ENCODE assay signal across 10 mouse cellular contexts in the genomic region with DNA sequence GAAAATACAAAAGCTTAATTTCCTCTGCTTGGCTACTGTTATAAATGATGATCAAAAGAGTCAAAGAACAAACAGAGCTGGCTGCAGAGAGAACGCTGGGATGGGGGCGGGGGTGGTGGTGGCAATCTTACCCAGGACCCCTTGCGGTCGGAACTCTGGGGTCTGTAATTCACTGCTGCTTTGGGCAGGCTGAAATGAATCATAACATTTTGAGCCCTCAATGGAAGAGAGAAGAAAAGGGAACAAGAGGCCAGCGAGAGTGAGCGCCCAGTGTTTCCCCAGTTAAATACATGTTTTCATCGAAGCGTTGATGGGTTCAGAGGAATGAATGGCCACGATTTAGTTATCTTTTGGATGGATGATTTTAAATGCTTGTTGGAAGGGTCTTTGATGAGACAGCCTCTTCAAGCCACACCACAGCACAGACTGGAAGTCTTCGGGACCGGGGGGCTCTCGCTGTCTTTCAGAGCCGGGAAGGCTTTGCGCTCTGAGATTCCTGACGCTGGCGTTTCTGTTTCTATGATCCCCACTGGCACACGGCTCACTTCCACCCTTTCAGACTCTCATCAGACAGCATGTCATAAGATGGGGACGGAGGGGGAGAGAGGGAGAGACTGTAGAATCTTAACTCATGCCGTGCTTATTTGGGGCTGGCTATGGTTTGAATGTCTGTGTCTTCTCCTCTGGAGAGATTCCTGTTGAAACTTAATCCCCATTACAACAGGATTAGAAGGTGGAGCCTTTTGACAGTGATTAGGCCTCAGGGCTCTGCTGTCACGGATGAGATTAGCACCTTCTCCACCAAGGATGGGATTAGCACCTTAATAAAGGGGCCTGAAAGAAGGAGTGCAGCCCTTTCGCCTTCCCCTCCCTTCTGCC. TPM values are rescaled to one million over a fixed set of nuclear protein-coding genes. Genes with fewer than 3 reads are reported as not detected.
DNase-seq lines count a peak whose midpoint lies in the region; ATAC-seq and TF ChIP-seq lines count a peak whose summit lies in the region.
"Had no signal": no experiment of that assay in that cellular context is flagged by ENCODE, and none has a peak within 500 bp of the region (broad histone marks: within the 10 kb centered on the region; RNA-seq: fewer than 3 reads in every experiment).

No protein-coding gene starts in this region.

- TF ChIP-seq CTCF in heart, adult 2 months (IDR thresholded peaks at IDR 0.05) = no peak
- TF ChIP-seq CTCF in stomach, postnatal 0 days (IDR thresholded peaks at IDR 0.05; ENCODE audit: low read depth) = no peak

- intact Hi-C loops in heart, adult 2 months (cut with DNase I) = no loop called here

- peak overlapping the region; percentile 32 for H3K4me2 ChIP-seq in stomach, embryonic 14.5 days (replicated peaks; ENCODE audit: low read depth, low read length)
- no peak overlapping the region for H3K4me2 ChIP-seq in stomach, postnatal 0 days (replicated peaks; ENCODE audit: low read depth)
- H3K4me2 ChIP-seq in limb, embryonic 14.5 days (replicated peaks; ENCODE audit: low read depth, low read length, severe bottlenecking) = peak overlapping the region; percentile 51

- peak; percentile 64 for DNase-seq in heart, embryonic 10.5 days (ENCODE audit: low spot score)
- DNase-seq in heart, adult 2 months = no peak
- no peak for DNase-seq in stomach, postnatal 0 days (ENCODE audit: low spot score)
- no peak for DNase-seq in limb, embryonic 14.5 days (ENCODE audit: low spot score)
- DNase-seq in urinary bladder, postnatal 14 days (ENCODE audit: low spot score) = no peak
- DNase-seq in thymus, adult 18-20 months = no peak
- DNase-seq: kidney, adult 8-10 months had no signal

- whole genome bisulfite sequencing in heart, embryonic 10.5 days = 9% methylated on average over 21 of the region's 21 CpGs
- 15% methylated on average over 21 of the region's 21 CpGs for WGBS in heart, adult 2 months
- 11% methylated on average over 21 of the region's 21 CpGs for WGBS in stomach, embryonic 14.5 days
- WGBS in stomach, postnatal 0 days = 13% methylated on average over 21 of the region's 21 CpGs
- 9% methylated on average over 21 of the region's 21 CpGs for WGBS in limb, embryonic 14.5 days

- H3K27ac ChIP-seq in heart, embryonic 10.5 days = peak overlapping the region; percentile 75
- no peak overlapping the region for H3K27ac ChIP-seq in heart, adult 2 months
- H3K27ac ChIP-seq in stomach, embryonic 14.5 days (ENCODE audit: low read length) = no peak overlapping the region
- no peak overlapping the region for H3K27ac ChIP-seq in stomach, postnatal 0 days (replicated peaks)
- no peak overlapping the region for H3K27ac ChIP-seq in limb, embryonic 14.5 days (replicated peaks; ENCODE audit: low read depth, low read length)

- peaks cover 65% of the 10 kb centered on the region for H3K27me3 ChIP-seq in heart, embryonic 10.5 days (ENCODE audit: insufficient read depth, poor library complexity, severe bottlenecking)
- no peaks in the 10 kb centered on the region; the same call in 1 of the 2 replicates for H3K27me3 ChIP-seq in heart, adult 2 months (ENCODE audit: control insufficient read depth, insufficient read depth, low read length)
- H3K27me3 ChIP-seq in stomach, embryonic 14.5 days (ENCODE audit: control insufficient read depth, insufficient read depth, low read length) = no peaks in the 10 kb centered on the region
- H3K27me3 ChIP-seq in stomach, postnatal 0 days (ENCODE audit: control insufficient read depth, insufficient read depth, low read length) = no peaks in the 10 kb centered on the region; the same call in 1 of the 2 replicates
- no peaks in the 10 kb centered on the region for H3K27me3 ChIP-seq in limb, embryonic 14.5 days (ENCODE audit: control insufficient read depth, insufficient read depth, low read length)

- H3K36me3 ChIP-seq in heart, embryonic 10.5 days = no peaks in the 10 kb centered on the region
- no peaks in the 10 kb centered on the region for H3K36me3 ChIP-seq in heart, adult 2 months (ENCODE audit: control insufficient read depth, insufficient read depth, low read length)
- no peaks in the 10 kb centered on the region for H3K36me3 ChIP-seq in stomach, embryonic 14.5 days (ENCODE audit: control insufficient read depth, insufficient read depth, low read length)
- no peaks in the 10 kb centered on the region for H3K36me3 ChIP-seq in stomach, postnatal 0 days (ENCODE audit: control insufficient read depth, insufficient read depth, low read length)
- no peaks in the 10 kb centered on the region for H3K36me3 ChIP-seq in limb, embryonic 14.5 days (ENCODE audit: control insufficient read depth, insufficient read depth, low read length)

- no peak for ATAC-seq in stomach, embryonic 14.5 days (ENCODE audit: insufficient number of reproducible peaks, insufficient read depth, low FRiP score, low read depth)
- ATAC-seq in stomach, postnatal 0 days (ENCODE audit: low FRiP score, low TSS enrichment) = no peak
- ATAC-seq in limb, embryonic 14.5 days (ENCODE audit: low FRiP score, low read depth) = no peak
- no peak for ATAC-seq in erythroblast, adult 5-6 weeks (replicated peaks; ENCODE audit: low FRiP score, poor library complexity, severe bottlenecking)

- H3K4me1 ChIP-seq in heart, embryonic 10.5 days = peaks cover 16% of the 10 kb centered on the region
- H3K4me1 ChIP-seq in heart, adult 2 months (ENCODE audit: control insufficient read depth, insufficient read depth, low read length) = no peaks in the 10 kb centered on the region
- H3K4me1 ChIP-seq in stomach, embryonic 14.5 days (ENCODE audit: control insufficient read depth, insufficient read depth, low read length) = 0 out of 2 replicates have a peak, but pooled peaks cover 5% of the 10 kb centered on the region
- H3K4me1 ChIP-seq in stomach, postnatal 0 days (replicated peaks; ENCODE audit: control insufficient read depth, insufficient read depth) = no peaks in the 10 kb centered on the region
- H3K4me1 ChIP-seq in limb, embryonic 14.5 days (ENCODE audit: control insufficient read depth, insufficient read depth, low read length) = peaks cover 7% of the 10 kb centered on the region; the same call in 1 of the 2 replicates

- H3K9me3 ChIP-seq in heart, embryonic 10.5 days = no peaks in the 10 kb centered on the region
- no peaks in the 10 kb centered on the region for H3K9me3 ChIP-seq in stomach, embryonic 14.5 days (ENCODE audit: control insufficient read depth, low read depth, low read length)
- H3K9me3 ChIP-seq in stomach, postnatal 0 days (ENCODE audit: control insufficient read depth, low read length) = no peaks in the 10 kb centered on the region
- no peaks in the 10 kb centered on the region for H3K9me3 ChIP-seq in limb, embryonic 14.5 days (ENCODE audit: control insufficient read depth, low read length)

- peak overlapping the region; percentile 55 for H3K4me3 ChIP-seq in heart, embryonic 10.5 days
- no peak overlapping the region for H3K4me3 ChIP-seq in heart, adult 2 months
- no peak overlapping the region for H3K4me3 ChIP-seq in stomach, embryonic 14.5 days (ENCODE audit: low read depth, low read length)
- H3K4me3 ChIP-seq in stomach, postnatal 0 days (ENCODE audit: low read depth, low read length) = no peak overlapping the region
- peak overlapping the region; percentile 23 for H3K4me3 ChIP-seq in limb, embryonic 14.5 days (replicated peaks; ENCODE audit: low read length)

- no peak overlapping the region for H3K9ac ChIP-seq in heart, adult 2 months (ENCODE audit: low read depth, low read length)
- H3K9ac ChIP-seq in stomach, embryonic 14.5 days (replicated peaks; ENCODE audit: low read depth, low read length) = 0 out of 2 replicates have a peak overlapping the region, but pooled peaks have one; percentile 14
- no peak overlapping the region for H3K9ac ChIP-seq in stomach, postnatal 0 days (ENCODE audit: low read length)
- H3K9ac ChIP-seq in limb, embryonic 14.5 days (ENCODE audit: low read depth, low read length, severe bottlenecking) = peak overlapping the region; percentile 47

- TF ChIP-seq EP300 in heart, adult 2 months (IDR thresholded peaks at IDR 0.05; ENCODE audit: insufficient read depth, low read depth, low read length) = no peak
- no peak for TF ChIP-seq EP300 in stomach, postnatal 0 days (optimal IDR thresholded peaks at IDR 0.05)

- TF ChIP-seq POLR2A in heart, adult 2 months (IDR thresholded peaks at IDR 0.05; ENCODE audit: insufficient read depth, low read depth, low read length) = no peak
- no peak for TF ChIP-seq POLR2A in limb, embryonic 14.5 days (IDR thresholded peaks at IDR 0.05; ENCODE audit: borderline replicate concordance, extremely low read depth, insufficient read depth, insufficient read length)

- H3K79me2 ChIP-seq in heart, adult 2 months (replicated peaks; ENCODE audit: control insufficient read depth, insufficient read depth, low read length) = no peaks in the 10 kb centered on the region

RNA-seq across cellular contexts. Expression of a gene that starts 17.8 kb away (rescaled TPM):
- polyA plus RNA-seq in heart, embryonic 10.5 days (2016; fragmentation: Nextera tagmentation; extraction: Ambion mirVana) = 15.3 and 27.4 TPM in 2 replicates
- under 1 TPM; 0.30 to 0.94 TPM for total RNA-seq in heart, adult 2 months (2021)
- polyA plus RNA-seq in heart, adult 2 months (2012; rRNA removed) = 0.23 and 0.31 TPM in 2 replicates
- 1.9 and 2.4 TPM in 2 replicates for polyA plus RNA-seq in stomach, embryonic 14.5 days (2014; fragmentation: Nextera tagmentation; extraction: Ambion mirVana)
- polyA plus RNA-seq in stomach, postnatal 0 days (2015; fragmentation: Nextera tagmentation; extraction: Ambion mirVana) = 2.0 and 2.3 TPM in 2 replicates
- polyA plus RNA-seq in limb, embryonic 14.5 days (2012; rRNA removed) = 17.5 and 18.2 TPM in 2 replicates
- polyA plus RNA-seq in limb, embryonic 14.5 days (2014; fragmentation: Nextera tagmentation; extraction: Ambion mirVana) = 19.4 and 28.3 TPM in 2 replicates
- total RNA-seq in erythroblast, adult 5-6 weeks (2015; ENCODE audit: low replicate concordance) = not detected in 2 replicates
- not detected in 2 replicates for total RNA-seq in erythroblast, adult 5-6 weeks (2017; ENCODE audit: low replicate concordance)
- total RNA-seq: common myeloid progenitor, adult 5-6 weeks had no signal

Comparison
In these comparisons a context has a peak if more than half of its experiments do, and no peak if none do; other contexts are left out.
1. H3K4me3 ChIP-seq: peak in heart, embryonic 10.5 days (single experiment) and limb, embryonic 14.5 days (single experiment); none in heart, adult 2 months (single experiment), stomach, embryonic 14.5 days (single experiment) and stomach, postnatal 0 days (single experiment).
2. H3K9ac ChIP-seq: peak in stomach, embryonic 14.5 days (single experiment) and limb, embryonic 14.5 days (single experiment); none in heart, adult 2 months (single experiment) and stomach, postnatal 0 days (single experiment).